Mouse (Mus musculus): Measurements from ENCODE around the gene Pxk.

Pxk gene

GRCm38 (mm10) chr14:8191331-8191965 is 93.4 kb downstream of the Pxk start:
- in situ Hi-C loops (cut with MseI, MboI): no loop called here

- in situ Hi-C loops (cut with MseI, MboI): no loop called here
These were observed 94.7 kb downstream of the Pxk start for GRCm38 (mm10) chr14:8192727-8193126.

GRCm38 (mm10) chr14:8200769-8201168 is 102.8 kb downstream of the Pxk start:
- in situ Hi-C loops (cut with MseI, MboI): no loop called here

GRCm38 (mm10) chr14:8201715-8202114 is 103.7 kb downstream of the Pxk start:
- in situ Hi-C loops (cut with MseI, MboI): no loop called here

GRCm38 (mm10) chr14:8206179-8206910 is 108.3 kb downstream of the Pxk start:
- in situ Hi-C loops (cut with MseI, MboI): no loop called here

GRCm38 (mm10) chr14:8207105-8207504 is 109.1 kb downstream of the Pxk start:
- in situ Hi-C loops (cut with MseI, MboI): no loop called here

- in situ Hi-C loops (cut with MseI, MboI): no loop called here
These were observed 109.5 kb downstream of the Pxk start for GRCm38 (mm10) chr14:8207543-8207942.

GRCm38 (mm10) chr14:8208876-8209275 is 110.9 kb downstream of the Pxk start:
- in situ Hi-C loops (cut with MseI, MboI): no loop called here

GRCm38 (mm10) chr14:8209896-8210295 is 111.9 kb downstream of the Pxk start:
- in situ Hi-C loops (cut with MseI, MboI): no loop called here

GRCm38 (mm10) chr14:8212996-8213395 is 115.0 kb downstream of the Pxk start:
- in situ Hi-C loops (cut with MseI, MboI): no loop called here

- in situ Hi-C loops (cut with MseI, MboI): no loop called here
These were observed 115.8 kb downstream of the Pxk start, which contains the start of gene Kctd6 for GRCm38 (mm10) chr14:8213803-8214224. Gene Kctd6 (plus strand): TSS chr14:8214140.

Measured in mouse trophoblast stem cell (cell line).